Mouse (Mus musculus) liver, postnatal 0 days (tissue): ENCODE measurements around the gene Nxpe3.

ENCODE experiments used
- CTCF ChIP-seq: sonication (generic); IDR thresholded peaks from 2 replicates; pipeline ENCODE4 v1.5.1; 2016; ENCODE audit warnings: antibody characterized with exemption, low read depth
- EP300 ChIP-seq: IDR thresholded peaks from 2 replicates; pipeline ENCODE4 v1.6.1; 2016; ENCODE audit warnings: antibody characterized with exemption, low read depth, mild to moderate bottlenecking

DNA sequence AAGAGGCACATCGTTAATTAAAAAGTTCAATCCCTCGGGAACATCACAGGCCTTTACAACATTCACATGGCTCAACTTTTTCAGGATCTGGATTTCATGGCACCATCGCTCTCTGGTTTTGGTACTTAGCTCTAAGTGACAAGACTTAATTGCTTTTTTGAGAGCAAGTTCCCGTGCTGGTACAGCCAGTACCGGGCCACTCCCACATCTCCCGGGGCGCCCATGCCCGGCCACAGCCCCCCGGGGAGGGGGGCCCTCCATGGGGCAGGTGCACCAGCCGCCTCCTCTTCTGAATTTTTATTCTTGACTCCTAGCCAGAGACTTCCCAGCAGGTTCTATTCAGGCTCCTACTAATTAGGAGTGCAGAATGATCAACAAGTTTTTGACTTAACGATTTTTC, 10.8 kb downstream of the Nxpe3 start:
- TF ChIP-seq CTCF (no peak), EP300 (no peak)
